Mouse (Mus musculus) olfactory bulb, adult 2 months (tissue): ENCODE results near the gene Strip2.

Experiments
- CTCF ChIP-seq: fragments of 200-500 bp; IDR thresholded peaks from 2 replicates; pipeline ENCODE4 v1.5.1; 2012; ENCODE audit warnings: low read depth, mild to moderate bottlenecking, low read length, moderate library complexity; ENCODE audit not compliant: insufficient read depth
- POLR2A ChIP-seq: fragments of 200-500 bp; IDR thresholded peaks from 2 replicates; pipeline ENCODE4 v1.6.1; 2012; ENCODE audit warnings: mild to moderate bottlenecking, low read depth, low read length, moderate library complexity; ENCODE audit not compliant: insufficient read depth

GRCm38 (mm10) chr6:29896976-29897375 is 19.8 kb upstream of the Strip2 start:
- TF ChIP-seq CTCF (no peak), POLR2A (no peak)
